Mouse (Mus musculus) kidney, adult 2 months (tissue): ENCODE data around the gene Plau. TPM values are rescaled to one million over a fixed set of nuclear protein-coding genes. Genes with fewer than 3 reads are reported as not detected.
A peak's percentile ranks its signal among the peaks of the same experiment; 100 is the strongest.

Experiments used
- DNase-seq: peaks from one replicate; pipeline ENCODE4 v3.0.0; 2021
- H3K27ac ChIP-seq: fragments of 200-500 bp; 2 replicates; pipeline ENCODE4 v1.5.1; 2012; ENCODE audit warnings: low read depth, low read length, control low read depth, inconsistent platforms; ENCODE audit not compliant: insufficient read depth
- H3K27me3 ChIP-seq: fragments of 200-500 bp; replicated peaks from 2 replicates; pipeline ENCODE4 v1.6.1; 2012; ENCODE audit warnings: mild to moderate bottlenecking, moderate library complexity, low read length, inconsistent platforms; ENCODE audit not compliant: control insufficient read depth, insufficient read depth
- H3K36me3 ChIP-seq: fragments of 200-500 bp; 2 replicates; pipeline ENCODE4 v1.6.1; 2012; ENCODE audit warnings: mild to moderate bottlenecking, moderate library complexity, low read length, inconsistent platforms; ENCODE audit not compliant: control insufficient read depth, insufficient read depth
- H3K4me1 ChIP-seq: fragments of 200-500 bp; 2 replicates; pipeline ENCODE4 v1.6.1; 2011; ENCODE audit warnings: low read length; ENCODE audit not compliant: control insufficient read depth, insufficient read depth
- H3K4me3 ChIP-seq: fragments of 200-500 bp; 2 replicates; pipeline ENCODE4 v1.5.1; 2011; ENCODE audit warnings: mild to moderate bottlenecking, low read depth, low read length, control low read depth; ENCODE audit not compliant: insufficient read depth
- CTCF ChIP-seq: fragments of 200-500 bp; conservative IDR thresholded peaks from 2 replicates; pipeline ENCODE4 v1.5.1; 2011; ENCODE audit warnings: low read depth, mild to moderate bottlenecking, control low read depth, low read length, moderate library complexity, mixed read lengths; ENCODE audit not compliant: insufficient read depth, insufficient read length
- POLR2A ChIP-seq: fragments of 200-500 bp; IDR thresholded peaks from one replicate; pipeline ENCODE4 v1.6.1; 2011; ENCODE audit warnings: low read depth, low read length, control low read depth
- WGBS: fragments of 180-500 bp; shearing (Covaris S2); methylation state at CpG from one replicate; pipeline ENCODE4 v1.1.7; 2018; 5-methylcytosine and 5-hydroxymethylcytosine counted together
- polyA plus RNA-seq: library from polyadenylated mRNA; depleted of rRNA; stranded (reverse); fragments of >200 nt; gene quantifications from 2 replicates; pipeline ENCODE4 v1.2.3, GENCODE M21; 2012; rRNA removed

Plau gene
- polyA plus RNA-seq, 1 experiment = 276 TPM

- peaks cover 18% of the 10 kb centered on the region for H3K4me1 ChIP-seq
- DNase-seq = peak; percentile 6
- TF ChIP-seq CTCF (no peak), POLR2A (no peak)
- no peak overlapping the region for H3K27ac ChIP-seq
- WGBS = 43% methylated on average over 6 of the region's 6 CpGs
- no peaks in the 10 kb centered on the region for H3K27me3 ChIP-seq
- H3K4me3 ChIP-seq = no peak overlapping the region
- H3K36me3 ChIP-seq = no peaks in the 10 kb centered on the region
Measured at GRCm38 (mm10) chr14:20873931-20874330, 37.5 kb downstream of the Plau start.

- no peak for DNase-seq
- 0 out of 2 replicates have a peak overlapping the region, but pooled peaks have one; percentile 1 for H3K27ac ChIP-seq
- no peaks in the 10 kb centered on the region for H3K27me3 ChIP-seq
- 80% methylated on average over 5 of the region's 5 CpGs for WGBS
- peaks cover 2% of the 10 kb centered on the region; the same call in 1 of the 2 replicates for H3K4me1 ChIP-seq
- no peaks in the 10 kb centered on the region for H3K36me3 ChIP-seq
- no peak for TF ChIP-seq CTCF
- no peak for TF ChIP-seq POLR2A
- no peak overlapping the region for H3K4me3 ChIP-seq
Measured at GRCm38 (mm10) chr14:20884691-20885090, 48.2 kb downstream of the Plau start.

- peak; percentile 67 for DNase-seq
Measured at GRCm38 (mm10) chr14:20885091-20885888, 48.8 kb downstream of the Plau start.

GRCm38 (mm10) chr14:20886266-20886665 lies 49.8 kb downstream of the Plau start:
- TF ChIP-seq CTCF (no peak), POLR2A (no peak)
- Histone ChIP-seq H3K36me3 (no peaks in the 10 kb centered on the region), H3K4me1 (peaks cover 2% of the 10 kb centered on the region; the same call in 1 of the 2 replicates), H3K4me3 (no peak overlapping the region), H3K27ac (no peak overlapping the region), H3K27me3 (no peaks in the 10 kb centered on the region)
- peak; percentile 47 for DNase-seq
- WGBS = 71% methylated on average over 4 of the region's 4 CpGs

More at GRCm38 (mm10) chr14:20885091-20885888, 48.8 kb downstream of the Plau start:
- TF ChIP-seq CTCF (no peak), POLR2A (no peak)
- no peaks in the 10 kb centered on the region for H3K36me3 ChIP-seq
- H3K27me3 ChIP-seq = no peaks in the 10 kb centered on the region
- peaks cover 2% of the 10 kb centered on the region; the same call in 1 of the 2 replicates for H3K4me1 ChIP-seq
- H3K4me3 ChIP-seq = no peak overlapping the region
- peak overlapping the region; percentile 59 for H3K27ac ChIP-seq
- WGBS = 35% methylated on average over 10 of the region's 10 CpGs

GRCm38 (mm10) chr14:20887541-20888085 lies 51.2 kb downstream of the Plau start:
- peaks cover 4% of the 10 kb centered on the region; the same call in 1 of the 2 replicates for H3K4me1 ChIP-seq
- peak; percentile 28 for DNase-seq
- no peak overlapping the region for H3K27ac ChIP-seq
- H3K4me3 ChIP-seq = no peak overlapping the region
- WGBS = 64% methylated on average over 7 of the region's 7 CpGs
- H3K36me3 ChIP-seq = no peaks in the 10 kb centered on the region
- no peaks in the 10 kb centered on the region for H3K27me3 ChIP-seq
- TF ChIP-seq POLR2A (no peak), CTCF (no peak)

GRCm38 (mm10) chr14:20891941-20892402 lies 55.5 kb downstream of the Plau start:
- DNase-seq = peak; percentile 38
- Histone ChIP-seq H3K27me3 (no peaks in the 10 kb centered on the region), H3K4me3 (no peak overlapping the region), H3K27ac (no peak overlapping the region), H3K4me1 (0 out of 2 replicates have a peak, but pooled peaks cover 2% of the 10 kb centered on the region), H3K36me3 (no peaks in the 10 kb centered on the region)
- no peak for TF ChIP-seq CTCF
- TF ChIP-seq POLR2A = no peak
- WGBS = 15% methylated on average over 9 of the region's 9 CpGs

Other genes starting within 250 kb of the Plau start
- gene Usp54, start 195.6 kb upstream of the Plau start, polyA plus RNA-seq = 7.9 and 8.5 TPM in 2 replicates
- gene Myoz1, start 180.1 kb upstream of the Plau start, polyA plus RNA-seq = 0.26 and 8.9 TPM in 2 replicates
- gene Synpo2l, start 168.3 kb upstream of the Plau start, polyA plus RNA-seq = 0.87 and 1.8 TPM in 2 replicates
- gene Sec24c, start 162.4 kb upstream of the Plau start, polyA plus RNA-seq = 133 and 153 TPM in 2 replicates
- 7.9 and 11.2 TPM in 2 replicates for gene Fut11, start 141.7 kb upstream of the Plau start, polyA plus RNA-seq
- 42.3 and 54.0 TPM in 2 replicates for gene Chchd1, start 133.7 kb upstream of the Plau start, polyA plus RNA-seq
- gene Zswim8, start 129.1 kb upstream of the Plau start, polyA plus RNA-seq = 136 and 167 TPM in 2 replicates
- gene Ndst2, start 102.1 kb upstream of the Plau start, polyA plus RNA-seq = 28.7 and 31.4 TPM in 2 replicates
- 15.4 and 16.0 TPM in 2 replicates for gene Camk2g, start 42.6 kb upstream of the Plau start, polyA plus RNA-seq
- 30.6 and 33.1 TPM in 2 replicates for gene Vcl, start 92.7 kb downstream of the Plau start, polyA plus RNA-seq
- 23.5 and 25.5 TPM in 2 replicates for gene Ap3m1, start 215.8 kb downstream of the Plau start, polyA plus RNA-seq
- 92.5 and 121 TPM in 2 replicates for gene Adk, start 215.9 kb downstream of the Plau start, polyA plus RNA-seq